Mouse (Mus musculus) heart, embryonic 12.5 days (tissue): ENCODE measurements at regions not wholly inside any gene's neighbourhood (a gene's known extent, or its start where the extent isn't known, plus 50 kb on each side); places are given as distances from the start of the nearest gene placed in this dataset.

Source experiments
- ATAC-seq: fragments of 200-750 bp; cut with Nextera tagmentation; 2 replicates; pipeline ENCODE4 v1.8.0; 2017; ENCODE audit warnings: moderate TSS enrichment, moderate library complexity; ENCODE audit not compliant: insufficient number of reproducible peaks, low FRiP score
- H3K27ac ChIP-seq: fragments of 300-500 bp; sonication (generic); 2 replicates; pipeline ENCODE4 v1.5.1; 2016; ENCODE audit warnings: mild to moderate bottlenecking, moderate library complexity; ENCODE audit not compliant: poor library complexity, severe bottlenecking
- H3K27me3 ChIP-seq: fragments of 300-500 bp; sonication (generic); replicated peaks from 2 replicates; pipeline ENCODE4 v1.6.1; 2016; ENCODE audit warnings: mild to moderate bottlenecking, moderate library complexity
- H3K36me3 ChIP-seq: fragments of 300-500 bp; sonication (generic); 2 replicates; pipeline ENCODE4 v1.6.1; 2016; ENCODE audit warnings: mild to moderate bottlenecking, moderate library complexity
- H3K4me1 ChIP-seq: fragments of 300-500 bp; sonication (generic); replicated peaks from 2 replicates; pipeline ENCODE4 v1.6.1; 2016; ENCODE audit warnings: mild to moderate bottlenecking
- H3K4me2 ChIP-seq: fragments of 300-500 bp; sonication (generic); 2 replicates; pipeline ENCODE4 v1.6.1; 2016; ENCODE audit warnings: mild to moderate bottlenecking, moderate library complexity
- H3K4me3 ChIP-seq: fragments of 300-500 bp; sonication (generic); 2 replicates; pipeline ENCODE4 v1.5.1; 2016; ENCODE audit warnings: mild to moderate bottlenecking
- H3K9ac ChIP-seq: fragments of 300-500 bp; sonication (generic); 2 replicates; pipeline ENCODE4 v1.6.1; 2016; ENCODE audit warnings: mild to moderate bottlenecking, moderate library complexity
- H3K9me3 ChIP-seq: fragments of 300-500 bp; sonication (generic); replicated peaks from 2 replicates; pipeline ENCODE4 v1.6.1; 2016; ENCODE audit warnings: mild to moderate bottlenecking, moderate library complexity
- WGBS: fragments of 180-500 bp; shearing (Covaris S2); methylation state at CpG from one replicate; pipeline ENCODE4 v1.1.7; 2016; 5-methylcytosine and 5-hydroxymethylcytosine counted together

- Histone ChIP-seq H3K9me3 (no peaks in the 10 kb centered on the region), H3K4me3 (no peak overlapping the region), H3K4me1 (peaks cover 7% of the 10 kb centered on the region), H3K27me3 (peaks cover 25% of the 10 kb centered on the region), H3K36me3 (no peaks in the 10 kb centered on the region), H3K9ac (no peak overlapping the region), H3K27ac (no peak overlapping the region), H3K4me2 (no peak overlapping the region)
- ATAC-seq, result no peak
- WGBS, result 7% methylated on average over 2 of the region's 2 CpGs
Measured at GRCm38 (mm10) chr9:118384610-118385009, 93.4 kb upstream of the Eomes start.

GRCm38 (mm10) chr9:118387631-118388030 lies 90.4 kb upstream of the Eomes start:
- peaks cover 25% of the 10 kb centered on the region for H3K27me3 ChIP-seq
- no peak overlapping the region for H3K4me3 ChIP-seq
- WGBS, result 38% methylated on average over 8 of the region's 8 CpGs
- peaks cover 11% of the 10 kb centered on the region for H3K4me1 ChIP-seq
- no peak for ATAC-seq
- no peak overlapping the region for H3K27ac ChIP-seq
- H3K9me3 ChIP-seq, result no peaks in the 10 kb centered on the region
- H3K9ac ChIP-seq, result no peak overlapping the region
- no peaks in the 10 kb centered on the region for H3K36me3 ChIP-seq
- H3K4me2 ChIP-seq, result no peak overlapping the region

- no peaks in the 10 kb centered on the region for H3K9me3 ChIP-seq
- H3K9ac ChIP-seq, result peak overlapping the region; percentile 11; the same call in 1 of the 2 replicates
- peak overlapping the region; percentile 42 for H3K4me3 ChIP-seq
- H3K4me2 ChIP-seq, result peak overlapping the region; percentile 68
- H3K27me3 ChIP-seq, result peaks cover 25% of the 10 kb centered on the region
- no peaks in the 10 kb centered on the region for H3K36me3 ChIP-seq
- H3K27ac ChIP-seq, result no peak overlapping the region
- ATAC-seq, result no peak
- WGBS, result 7% methylated on average over 27 of the region's 27 CpGs
- H3K4me1 ChIP-seq, result peaks cover 11% of the 10 kb centered on the region
Measured at GRCm38 (mm10) chr9:118389481-118390334, 88.3 kb upstream of the Eomes start.

- Histone ChIP-seq H3K4me2 (no peak overlapping the region), H3K4me1 (peaks cover 11% of the 10 kb centered on the region), H3K27ac (no peak overlapping the region), H3K36me3 (no peaks in the 10 kb centered on the region), H3K4me3 (no peak overlapping the region), H3K9me3 (no peaks in the 10 kb centered on the region), H3K27me3 (peaks cover 21% of the 10 kb centered on the region), H3K9ac (no peak overlapping the region)
- WGBS, result 47% methylated on average over 3 of the region's 3 CpGs
- no peak for ATAC-seq
Measured at GRCm38 (mm10) chr9:118390679-118391078, 87.3 kb upstream of the Eomes start.

GRCm38 (mm10) chr9:118391715-118392114 lies 86.3 kb upstream of the Eomes start:
- no peak overlapping the region for H3K27ac ChIP-seq
- H3K9me3 ChIP-seq, result no peaks in the 10 kb centered on the region
- 61% methylated on average over 7 of the region's 7 CpGs for WGBS
- H3K27me3 ChIP-seq, result peaks cover 21% of the 10 kb centered on the region
- H3K4me3 ChIP-seq, result no peak overlapping the region
- H3K4me2 ChIP-seq, result no peak overlapping the region
- H3K36me3 ChIP-seq, result no peaks in the 10 kb centered on the region
- H3K9ac ChIP-seq, result no peak overlapping the region
- H3K4me1 ChIP-seq, result peaks cover 11% of the 10 kb centered on the region
- ATAC-seq, result no peak

- H3K9ac ChIP-seq, result no peak overlapping the region
- no peak overlapping the region for H3K4me3 ChIP-seq
- H3K27me3 ChIP-seq, result peaks cover 16% of the 10 kb centered on the region
- peaks cover 11% of the 10 kb centered on the region for H3K4me1 ChIP-seq
- WGBS, result 84% methylated on average over 1 of the region's 1 CpGs
- H3K9me3 ChIP-seq, result no peaks in the 10 kb centered on the region
- H3K36me3 ChIP-seq, result no peaks in the 10 kb centered on the region
- ATAC-seq, result no peak
- H3K27ac ChIP-seq, result no peak overlapping the region
- no peak overlapping the region for H3K4me2 ChIP-seq
Measured at GRCm38 (mm10) chr9:118392796-118393195, 85.2 kb upstream of the Eomes start.

- no peaks in the 10 kb centered on the region for H3K9me3 ChIP-seq
- H3K9ac ChIP-seq, result no peak overlapping the region
- H3K4me2 ChIP-seq, result no peak overlapping the region
- H3K27ac ChIP-seq, result no peak overlapping the region
- no peak overlapping the region for H3K4me3 ChIP-seq
- no peaks in the 10 kb centered on the region for H3K36me3 ChIP-seq
- peaks cover 11% of the 10 kb centered on the region for H3K4me1 ChIP-seq
- H3K27me3 ChIP-seq, result peaks cover 9% of the 10 kb centered on the region; the same call in 1 of the 2 replicates
- 39% methylated on average over 4 of the region's 4 CpGs for WGBS
- no peak for ATAC-seq
Measured at GRCm38 (mm10) chr9:118393567-118393966, 84.4 kb upstream of the Eomes start.

GRCm38 (mm10) chr9:118396425-118397053 lies 81.5 kb upstream of the Eomes start:
- no peaks in the 10 kb centered on the region for H3K36me3 ChIP-seq
- ATAC-seq, result no peak
- H3K4me2 ChIP-seq, result no peak overlapping the region
- H3K27ac ChIP-seq, result no peak overlapping the region
- no peak overlapping the region for H3K9ac ChIP-seq
- H3K4me1 ChIP-seq, result no peaks in the 10 kb centered on the region
- no peak overlapping the region for H3K4me3 ChIP-seq
- H3K27me3 ChIP-seq, result no peaks in the 10 kb centered on the region
- WGBS, result 56% methylated on average over 2 of the region's 2 CpGs
- no peaks in the 10 kb centered on the region for H3K9me3 ChIP-seq

GRCm38 (mm10) chr9:118400520-118400919 lies 77.5 kb upstream of the Eomes start:
- H3K4me1 ChIP-seq, result no peaks in the 10 kb centered on the region
- H3K27me3 ChIP-seq, result no peaks in the 10 kb centered on the region
- H3K9ac ChIP-seq, result no peak overlapping the region
- H3K36me3 ChIP-seq, result no peaks in the 10 kb centered on the region
- no peak overlapping the region for H3K4me2 ChIP-seq
- WGBS, result 60% methylated on average over 3 of the region's 3 CpGs
- no peak overlapping the region for H3K27ac ChIP-seq
- no peak for ATAC-seq
- no peak overlapping the region for H3K4me3 ChIP-seq
- no peaks in the 10 kb centered on the region for H3K9me3 ChIP-seq

- no peak for ATAC-seq
- no peak overlapping the region for H3K27ac ChIP-seq
- H3K4me3 ChIP-seq, result no peak overlapping the region
Measured at GRCm38 (mm10) chr9:118401170-118401569, 76.8 kb upstream of the Eomes start.

GRCm38 (mm10) chr9:118404867-118405266 lies 73.1 kb upstream of the Eomes start:
- no peaks in the 10 kb centered on the region for H3K9me3 ChIP-seq

More at GRCm38 (mm10) chr9:118401170-118401569, 76.8 kb upstream of the Eomes start:
- Histone ChIP-seq H3K9ac (no peak overlapping the region), H3K4me2 (no peak overlapping the region), H3K4me1 (no peaks in the 10 kb centered on the region), H3K36me3 (no peaks in the 10 kb centered on the region), H3K27me3 (no peaks in the 10 kb centered on the region), H3K9me3 (no peaks in the 10 kb centered on the region)

More at GRCm38 (mm10) chr9:118404867-118405266, 73.1 kb upstream of the Eomes start:
- no peak overlapping the region for H3K4me3 ChIP-seq
- H3K36me3 ChIP-seq, result no peaks in the 10 kb centered on the region
- no peak overlapping the region for H3K9ac ChIP-seq
- no peak overlapping the region for H3K27ac ChIP-seq
- no peak for ATAC-seq
- 64% methylated on average over 6 of the region's 6 CpGs for WGBS
- no peak overlapping the region for H3K4me2 ChIP-seq
- no peaks in the 10 kb centered on the region for H3K4me1 ChIP-seq
- no peaks in the 10 kb centered on the region for H3K27me3 ChIP-seq
